Mouse (Mus musculus): Measurements from ENCODE around the gene Ercc2.

- TF ChIP-seq CTCF (IDR thresholded peaks at IDR 0.05; ENCODE audit: low read depth, low read length): no peak
- TF ChIP-seq GATA1 (IDR thresholded peaks at IDR 0.05; ENCODE audit: borderline replicate concordance, low read length): no peak
- TF ChIP-seq POLR2AphosphoS5 (IDR thresholded peaks at IDR 0.05; ENCODE audit: insufficient replicate concordance, low read depth, low read length): no peak
- no peak for TF ChIP-seq TAL1 (conservative IDR thresholded peaks at IDR 0.05; ENCODE audit: low read depth, low read length)
- TF ChIP-seq GATA2 (IDR thresholded peaks at IDR 0.05; ENCODE audit: borderline replicate concordance, low read depth, low read length): no peak
These were observed 42.2 kb downstream of the Ercc2 start for GRCm38 (mm10) chr7:19424051-19424450.

Measured in G1E (cell line).